Mouse (Mus musculus): ENCODE results near the gene Rrbp1. TPM values are rescaled to one million over a fixed set of nuclear protein-coding genes. Genes with fewer than 3 reads are reported as not detected.

Gene Rrbp1
- polyA plus RNA-seq, 1 experiment from 2014 or later, result 20.8 TPM

- no peaks in the 10 kb centered on the region; the same call in 1 of the 2 replicates for H3K27me3 ChIP-seq (replicated peaks; ENCODE audit: control insufficient read depth, insufficient read depth, low read length)
- no peaks in the 10 kb centered on the region for H3K36me3 ChIP-seq (ENCODE audit: control insufficient read depth, insufficient read depth)
- H3K9me3 ChIP-seq (ENCODE audit: control insufficient read depth, low read length), result no peaks in the 10 kb centered on the region
- H3K9ac ChIP-seq (replicated peaks; ENCODE audit: low read depth, low read length), result no peak overlapping the region
- 96% methylated on average over 7 of the region's 7 CpGs for WGBS
- no peak overlapping the region for H3K4me2 ChIP-seq (ENCODE audit: low read length)
- no peak overlapping the region for H3K4me3 ChIP-seq (replicated peaks; ENCODE audit: low read length)
- no peak overlapping the region for H3K27ac ChIP-seq (ENCODE audit: low read length)
- no peaks in the 10 kb centered on the region for H3K4me1 ChIP-seq (replicated peaks; ENCODE audit: control insufficient read depth, insufficient read depth, low read length)
- no peak for ATAC-seq
Observed at GRCm38 (mm10) chr2:143991964-143992672, 18.9 kb downstream of the Rrbp1 start.

- Histone ChIP-seq H3K27me3 (replicated peaks; ENCODE audit: control insufficient read depth, insufficient read depth, low read length) (no peaks in the 10 kb centered on the region; the same call in 1 of the 2 replicates), H3K4me3 (replicated peaks; ENCODE audit: low read length) (no peak overlapping the region), H3K4me2 (ENCODE audit: low read length) (no peak overlapping the region), H3K4me1 (replicated peaks; ENCODE audit: control insufficient read depth, insufficient read depth, low read length) (no peaks in the 10 kb centered on the region), H3K9ac (replicated peaks; ENCODE audit: low read depth, low read length) (no peak overlapping the region), H3K36me3 (ENCODE audit: control insufficient read depth, insufficient read depth) (no peaks in the 10 kb centered on the region), H3K27ac (ENCODE audit: low read length) (no peak overlapping the region), H3K9me3 (ENCODE audit: control insufficient read depth, low read length) (no peaks in the 10 kb centered on the region)
- ATAC-seq, result no peak
- WGBS, result 16% methylated on average over 1 of the region's 1 CpGs
Observed at GRCm38 (mm10) chr2:143990997-143991396, 20.1 kb downstream of the Rrbp1 start.

GRCm38 (mm10) chr2:143988016-143988415 is 23.0 kb downstream of the Rrbp1 start:
- no peak for ATAC-seq
- H3K9ac ChIP-seq (replicated peaks; ENCODE audit: low read depth, low read length), result no peak overlapping the region
- H3K36me3 ChIP-seq (ENCODE audit: control insufficient read depth, insufficient read depth), result no peaks in the 10 kb centered on the region
- H3K9me3 ChIP-seq (ENCODE audit: control insufficient read depth, low read length), result no peaks in the 10 kb centered on the region
- no peak overlapping the region for H3K4me2 ChIP-seq (ENCODE audit: low read length)
- no peak overlapping the region for H3K27ac ChIP-seq (ENCODE audit: low read length)
- no peaks in the 10 kb centered on the region for H3K4me1 ChIP-seq (replicated peaks; ENCODE audit: control insufficient read depth, insufficient read depth, low read length)
- H3K27me3 ChIP-seq (replicated peaks; ENCODE audit: control insufficient read depth, insufficient read depth, low read length), result no peaks in the 10 kb centered on the region; the same call in 1 of the 2 replicates
- H3K4me3 ChIP-seq (replicated peaks; ENCODE audit: low read length), result no peak overlapping the region
- WGBS, result 86% methylated on average over 3 of the region's 3 CpGs

DNA sequence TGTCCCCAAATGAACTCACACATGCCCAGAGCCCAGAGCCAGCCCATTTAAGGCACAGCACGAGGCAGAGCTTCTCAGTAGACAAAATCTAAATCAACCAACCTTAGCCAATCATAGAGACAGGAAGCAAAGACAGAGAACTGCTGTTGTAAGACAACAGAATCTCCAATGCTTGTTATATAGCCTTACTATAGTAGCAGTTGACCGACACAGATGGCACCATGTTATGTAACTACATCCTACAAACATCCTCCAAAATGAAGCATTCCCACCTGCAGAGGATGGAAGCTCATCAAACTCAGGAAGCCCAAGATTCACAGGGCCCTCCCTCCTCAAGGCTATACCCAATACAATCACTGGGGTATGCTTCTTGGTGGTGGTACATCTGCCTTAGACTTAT is 23.6 kb downstream of the Rrbp1 start:
- no peak overlapping the region for H3K4me3 ChIP-seq (replicated peaks; ENCODE audit: low read length)
- no peak overlapping the region for H3K27ac ChIP-seq (ENCODE audit: low read length)
- H3K4me1 ChIP-seq (replicated peaks; ENCODE audit: control insufficient read depth, insufficient read depth, low read length), result no peaks in the 10 kb centered on the region
- H3K4me2 ChIP-seq (ENCODE audit: low read length), result no peak overlapping the region
- no peaks in the 10 kb centered on the region; the same call in 1 of the 2 replicates for H3K27me3 ChIP-seq (replicated peaks; ENCODE audit: control insufficient read depth, insufficient read depth, low read length)
- WGBS, result 82% methylated on average over 2 of the region's 2 CpGs
- no peaks in the 10 kb centered on the region for H3K9me3 ChIP-seq (ENCODE audit: control insufficient read depth, low read length)
- H3K36me3 ChIP-seq (ENCODE audit: control insufficient read depth, insufficient read depth), result no peaks in the 10 kb centered on the region
- no peak overlapping the region for H3K9ac ChIP-seq (replicated peaks; ENCODE audit: low read depth, low read length)
- ATAC-seq, result no peak

DNA sequence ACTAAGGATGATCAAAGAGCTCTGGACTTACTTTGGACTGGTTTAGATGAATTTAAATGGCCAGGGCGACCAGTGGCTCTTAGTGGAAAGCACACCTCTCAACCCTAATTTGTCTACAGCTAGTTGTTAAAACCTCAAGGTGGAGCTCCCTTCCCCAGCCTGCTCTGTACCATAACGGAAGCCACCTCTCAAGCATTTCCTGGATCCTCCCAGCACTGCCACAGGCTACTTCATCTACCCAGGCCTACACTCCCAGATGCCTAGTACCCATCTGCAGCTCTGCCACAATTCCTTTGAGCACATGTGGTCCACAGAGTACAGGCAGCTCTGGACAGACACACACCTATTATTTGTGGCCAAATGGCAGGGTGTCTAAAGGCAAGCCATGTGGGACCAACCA is 27.6 kb downstream of the Rrbp1 start:
- H3K9me3 ChIP-seq (ENCODE audit: control insufficient read depth, low read length), result no peaks in the 10 kb centered on the region
- no peak overlapping the region for H3K4me2 ChIP-seq (ENCODE audit: low read length)
- no peaks in the 10 kb centered on the region for H3K27me3 ChIP-seq (replicated peaks; ENCODE audit: control insufficient read depth, insufficient read depth, low read length)
- no peak for ATAC-seq
- H3K9ac ChIP-seq (replicated peaks; ENCODE audit: low read depth, low read length), result no peak overlapping the region
- 86% methylated on average over 2 of the region's 2 CpGs for whole genome bisulfite sequencing
- no peaks in the 10 kb centered on the region for H3K4me1 ChIP-seq (replicated peaks; ENCODE audit: control insufficient read depth, insufficient read depth, low read length)
- no peaks in the 10 kb centered on the region for H3K36me3 ChIP-seq (ENCODE audit: control insufficient read depth, insufficient read depth)
- no peak overlapping the region for H3K27ac ChIP-seq (ENCODE audit: low read length)
- H3K4me3 ChIP-seq (replicated peaks; ENCODE audit: low read length), result no peak overlapping the region

DNA sequence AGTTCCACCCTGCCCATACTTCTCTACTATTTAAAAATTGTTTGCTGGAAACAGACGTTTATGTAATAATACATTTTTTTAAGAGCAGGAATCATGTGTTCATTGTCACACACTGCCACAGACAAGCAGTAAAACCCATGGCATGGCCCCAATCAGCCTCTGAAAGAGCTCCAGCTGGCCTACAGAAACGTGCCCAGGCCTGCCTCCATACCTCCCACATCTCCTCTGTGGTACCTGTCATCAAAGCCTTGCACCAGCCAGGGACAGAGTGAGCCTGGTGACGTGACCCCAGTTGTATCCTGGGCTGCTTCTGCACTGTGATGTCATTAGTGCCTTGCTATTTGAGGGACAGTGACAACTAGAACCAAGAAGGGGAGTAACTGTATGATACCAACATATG is 28.2 kb downstream of the Rrbp1 start:
- Histone ChIP-seq H3K4me3 (replicated peaks; ENCODE audit: low read length) (no peak overlapping the region), H3K4me2 (ENCODE audit: low read length) (no peak overlapping the region), H3K27me3 (replicated peaks; ENCODE audit: control insufficient read depth, insufficient read depth, low read length) (no peaks in the 10 kb centered on the region), H3K9me3 (ENCODE audit: control insufficient read depth, low read length) (no peaks in the 10 kb centered on the region), H3K4me1 (replicated peaks; ENCODE audit: control insufficient read depth, insufficient read depth, low read length) (no peaks in the 10 kb centered on the region), H3K9ac (replicated peaks; ENCODE audit: low read depth, low read length) (no peak overlapping the region), H3K36me3 (ENCODE audit: control insufficient read depth, insufficient read depth) (no peaks in the 10 kb centered on the region), H3K27ac (ENCODE audit: low read length) (no peak overlapping the region)
- WGBS, result 56% methylated on average over 3 of the region's 3 CpGs
- ATAC-seq, result no peak

DNA sequence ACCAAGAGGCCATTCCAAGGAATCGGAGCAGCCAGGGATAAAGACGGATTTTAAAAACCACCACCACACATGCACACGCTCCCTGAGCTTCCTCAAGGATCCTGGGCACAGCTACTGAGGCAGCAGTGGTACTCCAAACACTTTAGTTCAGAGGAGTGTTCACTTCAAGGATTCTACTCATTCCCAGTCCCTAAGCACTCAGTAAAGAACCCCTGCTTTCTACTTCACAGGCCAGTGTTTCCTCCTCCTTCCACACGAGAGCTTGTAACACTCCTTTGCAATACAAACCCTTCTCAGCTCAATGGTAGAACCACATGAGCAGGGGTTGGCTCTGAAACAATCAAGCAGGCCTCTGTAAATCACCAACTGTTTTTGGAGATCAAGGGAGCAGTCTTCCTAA is 28.9 kb downstream of the Rrbp1 start:
- Histone ChIP-seq H3K27ac (ENCODE audit: low read length) (no peak overlapping the region), H3K4me3 (replicated peaks; ENCODE audit: low read length) (no peak overlapping the region), H3K9me3 (ENCODE audit: control insufficient read depth, low read length) (no peaks in the 10 kb centered on the region), H3K9ac (replicated peaks; ENCODE audit: low read depth, low read length) (no peak overlapping the region), H3K4me1 (replicated peaks; ENCODE audit: control insufficient read depth, insufficient read depth, low read length) (no peaks in the 10 kb centered on the region), H3K4me2 (ENCODE audit: low read length) (no peak overlapping the region), H3K27me3 (replicated peaks; ENCODE audit: control insufficient read depth, insufficient read depth, low read length) (no peaks in the 10 kb centered on the region), H3K36me3 (ENCODE audit: control insufficient read depth, insufficient read depth) (no peaks in the 10 kb centered on the region)
- WGBS, result 81% methylated on average over 4 of the region's 4 CpGs
- ATAC-seq, result no peak

DNA sequence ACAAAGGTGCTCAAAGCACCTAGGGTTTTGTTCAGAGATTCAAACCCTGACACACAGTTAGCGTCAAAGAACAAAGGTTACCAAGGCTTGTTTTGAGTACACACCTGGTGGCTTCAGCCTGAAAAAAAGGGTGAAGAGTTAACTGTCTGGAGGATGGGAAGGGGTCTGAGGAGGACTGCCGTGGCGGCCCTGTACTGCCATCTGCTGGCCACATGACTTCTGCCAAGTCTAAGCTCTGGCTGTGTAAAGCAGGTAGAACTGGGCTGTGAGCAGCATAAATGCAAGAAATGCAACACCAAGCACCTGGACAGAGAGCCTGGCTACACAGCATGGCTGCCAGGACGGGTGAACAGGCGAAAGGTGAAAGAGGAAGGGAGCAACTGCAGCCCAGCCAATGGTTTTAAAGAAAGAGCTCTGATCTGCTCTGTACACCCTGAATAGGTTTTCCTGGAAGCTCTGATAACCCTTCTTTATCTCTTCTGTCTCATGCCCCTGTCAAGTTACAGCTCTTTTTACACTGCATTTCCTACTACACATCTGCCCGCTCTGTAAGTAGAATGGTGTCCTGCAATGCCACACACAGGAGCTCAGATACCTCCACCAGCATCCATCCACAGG is 30.2 kb downstream of the Rrbp1 start:
- Histone ChIP-seq H3K36me3 (ENCODE audit: control insufficient read depth, insufficient read depth) (no peaks in the 10 kb centered on the region), H3K4me1 (replicated peaks; ENCODE audit: control insufficient read depth, insufficient read depth, low read length) (no peaks in the 10 kb centered on the region), H3K27me3 (replicated peaks; ENCODE audit: control insufficient read depth, insufficient read depth, low read length) (no peaks in the 10 kb centered on the region), H3K27ac (ENCODE audit: low read length) (no peak overlapping the region), H3K4me3 (replicated peaks; ENCODE audit: low read length) (no peak overlapping the region), H3K4me2 (ENCODE audit: low read length) (no peak overlapping the region), H3K9ac (replicated peaks; ENCODE audit: low read depth, low read length) (no peak overlapping the region), H3K9me3 (ENCODE audit: control insufficient read depth, low read length) (no peaks in the 10 kb centered on the region)
- peak; percentile 95 for ATAC-seq
- 37% methylated on average over 6 of the region's 6 CpGs for WGBS

DNA sequence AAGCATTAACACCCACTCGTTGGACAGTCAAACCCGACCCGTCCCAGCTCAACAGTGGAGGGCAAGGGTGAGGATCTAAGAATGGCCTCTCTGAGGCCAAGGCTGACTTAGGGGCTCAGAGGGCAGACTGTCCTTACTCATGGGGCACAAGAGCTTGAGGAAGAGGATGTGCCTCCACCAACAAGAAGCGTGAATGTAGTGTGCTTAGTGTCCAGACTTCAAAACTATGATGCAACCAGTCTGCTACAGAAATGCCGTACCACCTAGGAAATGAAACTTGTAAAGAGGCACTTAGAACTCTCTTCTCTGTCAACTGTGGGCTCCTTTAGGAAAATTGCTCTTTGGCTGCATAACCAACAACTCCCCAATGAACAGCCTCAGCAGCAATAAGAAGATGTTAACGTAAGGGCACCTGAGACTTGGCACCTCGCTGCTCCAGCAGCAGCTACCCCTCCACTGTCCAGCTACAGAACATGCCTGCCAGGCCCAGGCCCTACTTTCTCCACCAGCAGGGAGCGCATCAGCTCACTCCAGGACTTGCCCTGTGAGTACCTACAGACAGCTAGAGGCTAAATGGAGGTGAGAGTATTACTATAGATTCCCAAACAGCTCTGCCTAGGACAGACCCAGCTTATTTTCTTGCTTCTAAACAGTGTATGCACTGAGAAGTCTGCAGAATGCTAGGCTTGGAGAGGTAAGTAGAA is 32.5 kb downstream of the Rrbp1 start:
- WGBS, result 92% methylated on average over 8 of the region's 8 CpGs
- H3K9me3 ChIP-seq (ENCODE audit: control insufficient read depth, low read length), result no peaks in the 10 kb centered on the region
- no peaks in the 10 kb centered on the region for H3K4me1 ChIP-seq (replicated peaks; ENCODE audit: control insufficient read depth, insufficient read depth, low read length)
- no peak for ATAC-seq
- no peak overlapping the region for H3K4me3 ChIP-seq (replicated peaks; ENCODE audit: low read length)
- no peak overlapping the region for H3K4me2 ChIP-seq (ENCODE audit: low read length)
- H3K27me3 ChIP-seq (replicated peaks; ENCODE audit: control insufficient read depth, insufficient read depth, low read length), result no peaks in the 10 kb centered on the region
- no peak overlapping the region for H3K27ac ChIP-seq (ENCODE audit: low read length)
- no peak overlapping the region for H3K9ac ChIP-seq (replicated peaks; ENCODE audit: low read depth, low read length)
- H3K36me3 ChIP-seq (ENCODE audit: control insufficient read depth, insufficient read depth), result no peaks in the 10 kb centered on the region

Data from forebrain, embryonic 16.5 days (tissue).